Mouse (Mus musculus) embryonic facial prominence, embryonic 15.5 days (tissue): ENCODE measurements around the gene Srsf3. TPM values are rescaled to one million over a fixed set of nuclear protein-coding genes. Genes with fewer than 3 reads are reported as not detected.

Experiments used
- ATAC-seq: fragments of 200-750 bp; cut with Nextera tagmentation; 2 replicates; pipeline ENCODE4 v1.8.0; 2017; ENCODE audit warnings: low read depth, moderate TSS enrichment; ENCODE audit not compliant: insufficient number of reproducible peaks, low FRiP score, low TSS enrichment
- H3K27ac ChIP-seq: fragments of 300-500 bp; sonication (generic); replicated peaks from 2 replicates; pipeline ENCODE4 v1.5.1; 2015; ENCODE audit warnings: mild to moderate bottlenecking, inconsistent platforms
- H3K27me3 ChIP-seq: fragments of 300-500 bp; sonication (generic); 2 replicates; pipeline ENCODE4 v1.6.1; 2015; ENCODE audit warnings: inconsistent platforms
- H3K36me3 ChIP-seq: fragments of 300-500 bp; sonication (generic); 2 replicates; pipeline ENCODE4 v1.6.1; 2015; ENCODE audit warnings: mild to moderate bottlenecking, inconsistent platforms
- H3K4me1 ChIP-seq: fragments of 300-500 bp; sonication (generic); 2 replicates; pipeline ENCODE4 v1.6.1; 2015; ENCODE audit warnings: inconsistent platforms
- H3K4me2 ChIP-seq: fragments of 300-500 bp; sonication (generic); replicated peaks from 2 replicates; pipeline ENCODE4 v1.6.1; 2015; ENCODE audit warnings: mild to moderate bottlenecking, inconsistent platforms
- H3K4me3 ChIP-seq: fragments of 300-500 bp; sonication (generic); replicated peaks from 2 replicates; pipeline ENCODE4 v1.5.1; 2015; ENCODE audit warnings: mild to moderate bottlenecking, inconsistent platforms
- H3K9ac ChIP-seq: fragments of 300-500 bp; sonication (generic); 2 replicates; pipeline ENCODE4 v1.6.1; 2015; ENCODE audit warnings: inconsistent platforms
- H3K9me3 ChIP-seq: fragments of 300-500 bp; sonication (generic); replicated peaks from 2 replicates; pipeline ENCODE4 v1.6.1; 2016; ENCODE audit warnings: inconsistent platforms
- WGBS: fragments of 180-500 bp; shearing (Covaris S2); methylation state at CpG from one replicate; pipeline ENCODE4 v1.1.7; 2015; 5-methylcytosine and 5-hydroxymethylcytosine counted together
- polyA plus RNA-seq: library from polyadenylated mRNA; unstranded; fragments of >200 nt; fragmentation: Nextera tagmentation; extraction: Ambion mirVana; gene quantifications from 2 replicates; pipeline ENCODE4 v1.2.1, GENCODE M21; 2015

The Srsf3 gene
- polyA plus RNA-seq, 1 experiment from 2014 or later, result 485 TPM

GRCm38 (mm10) chr17:29046863-29047262 is 14.4 kb downstream of the Srsf3 start:
- H3K4me2 ChIP-seq, result no peak overlapping the region
- H3K36me3 ChIP-seq, result peaks cover 49% of the 10 kb centered on the region
- H3K4me3 ChIP-seq, result no peak overlapping the region
- no peaks in the 10 kb centered on the region for H3K9me3 ChIP-seq
- 90% methylated on average over 3 of the region's 3 CpGs for WGBS
- no peaks in the 10 kb centered on the region for H3K27me3 ChIP-seq
- no peak overlapping the region for H3K27ac ChIP-seq
- no peak overlapping the region for H3K9ac ChIP-seq
- H3K4me1 ChIP-seq, result peaks cover 12% of the 10 kb centered on the region; the same call in 1 of the 2 replicates
- ATAC-seq, result no peak

GRCm38 (mm10) chr17:29047697-29048514 is 15.5 kb downstream of the Srsf3 start:
- H3K4me1 ChIP-seq, result peaks cover 12% of the 10 kb centered on the region; the same call in 1 of the 2 replicates
- H3K27ac ChIP-seq, result no peak overlapping the region
- H3K27me3 ChIP-seq, result no peaks in the 10 kb centered on the region
- no peak overlapping the region for H3K4me3 ChIP-seq
- H3K36me3 ChIP-seq, result peaks cover 46% of the 10 kb centered on the region
- no peak for ATAC-seq
- H3K9ac ChIP-seq, result no peak overlapping the region
- no peaks in the 10 kb centered on the region for H3K9me3 ChIP-seq
- 58% methylated on average over 3 of the region's 3 CpGs for WGBS
- no peak overlapping the region for H3K4me2 ChIP-seq

- ATAC-seq, result peak; percentile 16; the same call in 1 of the 2 replicates
- Histone ChIP-seq H3K36me3 (peaks cover 37% of the 10 kb centered on the region), H3K9me3 (no peaks in the 10 kb centered on the region), H3K4me1 (peaks cover 21% of the 10 kb centered on the region), H3K9ac (no peak overlapping the region), H3K27me3 (no peaks in the 10 kb centered on the region), H3K27ac (0 out of 2 replicates have a peak overlapping the region, but pooled peaks have one; percentile 11), H3K4me3 (no peak overlapping the region), H3K4me2 (no peak overlapping the region)
- 16% methylated on average over 13 of the region's 13 CpGs for WGBS
Measured at GRCm38 (mm10) chr17:29048748-29049507, 16.5 kb downstream of the Srsf3 start.

- H3K9me3 ChIP-seq, result no peaks in the 10 kb centered on the region
- H3K36me3 ChIP-seq, result peaks cover 32% of the 10 kb centered on the region
- H3K4me3 ChIP-seq, result no peak overlapping the region
- H3K27me3 ChIP-seq, result no peaks in the 10 kb centered on the region
- no peak overlapping the region for H3K9ac ChIP-seq
- no peak overlapping the region for H3K27ac ChIP-seq
- 70% methylated on average over 5 of the region's 5 CpGs for WGBS
- ATAC-seq, result no peak
- no peak overlapping the region for H3K4me2 ChIP-seq
- peaks cover 27% of the 10 kb centered on the region for H3K4me1 ChIP-seq
Measured at GRCm38 (mm10) chr17:29049508-29049889, 17.1 kb downstream of the Srsf3 start.

GRCm38 (mm10) chr17:29049923-29050322 is 17.5 kb downstream of the Srsf3 start:
- Histone ChIP-seq H3K9me3 (no peaks in the 10 kb centered on the region), H3K9ac (no peak overlapping the region), H3K4me3 (no peak overlapping the region), H3K27ac (no peak overlapping the region), H3K27me3 (no peaks in the 10 kb centered on the region), H3K4me1 (peaks cover 28% of the 10 kb centered on the region), H3K4me2 (no peak overlapping the region), H3K36me3 (peaks cover 27% of the 10 kb centered on the region)
- ATAC-seq, result no peak
- 78% methylated on average over 7 of the region's 7 CpGs for WGBS

- H3K27ac ChIP-seq, result peak overlapping the region; percentile 63; the same call in 1 of the 2 replicates
Measured at GRCm38 (mm10) chr17:29050791-29051190, 18.4 kb downstream of the Srsf3 start.

GRCm38 (mm10) chr17:29053067-29053466 is 20.6 kb downstream of the Srsf3 start:
- no peak overlapping the region for H3K9ac ChIP-seq
- no peak overlapping the region for H3K4me2 ChIP-seq
- no peaks in the 10 kb centered on the region for H3K9me3 ChIP-seq
- H3K27ac ChIP-seq, result peak overlapping the region; percentile 55
- H3K4me3 ChIP-seq, result no peak overlapping the region
- WGBS, result 88% methylated on average over 6 of the region's 6 CpGs
- H3K36me3 ChIP-seq, result no peaks in the 10 kb centered on the region
- peaks cover 53% of the 10 kb centered on the region for H3K4me1 ChIP-seq
- no peak for ATAC-seq
- no peaks in the 10 kb centered on the region for H3K27me3 ChIP-seq

More at GRCm38 (mm10) chr17:29050791-29051190, 18.4 kb downstream of the Srsf3 start:
- Histone ChIP-seq H3K36me3 (peaks cover 19% of the 10 kb centered on the region; the same call in 1 of the 2 replicates), H3K27me3 (no peaks in the 10 kb centered on the region), H3K9me3 (no peaks in the 10 kb centered on the region), H3K4me3 (no peak overlapping the region), H3K9ac (no peak overlapping the region), H3K4me1 (peaks cover 32% of the 10 kb centered on the region), H3K4me2 (no peak overlapping the region)
- no peak for ATAC-seq
- WGBS, result 33% methylated on average over 14 of the region's 14 CpGs

GRCm38 (mm10) chr17:29053841-29054240 is 21.4 kb downstream of the Srsf3 start:
- Histone ChIP-seq H3K36me3 (no peaks in the 10 kb centered on the region), H3K27me3 (no peaks in the 10 kb centered on the region), H3K4me2 (no peak overlapping the region), H3K9me3 (no peaks in the 10 kb centered on the region), H3K4me1 (peaks cover 61% of the 10 kb centered on the region), H3K4me3 (no peak overlapping the region), H3K27ac (peak overlapping the region; percentile 55), H3K9ac (no peak overlapping the region)
- ATAC-seq, result no peak; the same call in 1 of the 2 replicates
- WGBS, result 31% methylated on average over 7 of the region's 7 CpGs

GRCm38 (mm10) chr17:29054429-29054828 is 22.0 kb downstream of the Srsf3 start:
- H3K4me3 ChIP-seq, result no peak overlapping the region
- H3K4me2 ChIP-seq, result no peak overlapping the region
- H3K36me3 ChIP-seq, result no peaks in the 10 kb centered on the region
- no peak overlapping the region for H3K9ac ChIP-seq
- no peaks in the 10 kb centered on the region for H3K27me3 ChIP-seq
- WGBS, result 63% methylated on average over 6 of the region's 6 CpGs
- no peak for ATAC-seq
- H3K27ac ChIP-seq, result 0 out of 2 replicates have a peak overlapping the region, but pooled peaks have one; percentile 55
- no peaks in the 10 kb centered on the region for H3K9me3 ChIP-seq
- peaks cover 64% of the 10 kb centered on the region for H3K4me1 ChIP-seq

- Histone ChIP-seq H3K4me1 (peaks cover 62% of the 10 kb centered on the region), H3K27me3 (no peaks in the 10 kb centered on the region), H3K4me3 (no peak overlapping the region), H3K9me3 (no peaks in the 10 kb centered on the region), H3K36me3 (no peaks in the 10 kb centered on the region), H3K27ac (0 out of 2 replicates have a peak overlapping the region, but pooled peaks have one; percentile 28), H3K4me2 (no peak overlapping the region), H3K9ac (no peak overlapping the region)
- ATAC-seq, result no peak
- 59% methylated on average over 5 of the region's 5 CpGs for WGBS
Measured at GRCm38 (mm10) chr17:29055586-29055985, 23.2 kb downstream of the Srsf3 start.

GRCm38 (mm10) chr17:29056207-29056606 is 23.8 kb downstream of the Srsf3 start:
- Histone ChIP-seq H3K4me1 (peaks cover 56% of the 10 kb centered on the region), H3K4me3 (no peak overlapping the region), H3K9ac (no peak overlapping the region), H3K9me3 (no peaks in the 10 kb centered on the region), H3K4me2 (peak overlapping the region; percentile 21), H3K36me3 (no peaks in the 10 kb centered on the region), H3K27me3 (no peaks in the 10 kb centered on the region), H3K27ac (peak overlapping the region; percentile 68)
- WGBS, result 16% methylated on average over 7 of the region's 7 CpGs
- ATAC-seq, result peak; percentile 31; the same call in 1 of the 2 replicates
